Mouse (Mus musculus): Measurements from ENCODE around the gene Xrcc4. TPM values are rescaled to one million over a fixed set of nuclear protein-coding genes. Genes with fewer than 3 reads are reported as not detected.
"Not testable (repeated sequence)": the region's sequence is repeated elsewhere in the genome, so short reads cannot be mapped to it uniquely, and the experiment has no call there.

Gene Xrcc4
- total RNA-seq (2012; rRNA removed): 8.2 and 11.5 TPM in 2 replicates

GRCm38 (mm10) chr13:90088962-90089824 is at the start of gene Xrcc4, which contains the start of gene Tmem167:
Gene Xrcc4 (minus strand): TSS chr13:90089608.
Gene Tmem167 (plus strand): TSS chr13:90089123.
- no peaks in the 10 kb centered on the region for H3K36me3 ChIP-seq (ENCODE audit: control insufficient read depth, insufficient read depth, low read length, poor library complexity, severe bottlenecking)
- H3K4me3 ChIP-seq (ENCODE audit: insufficient read depth in 1 of 2, low read depth in 1 of 2, low read length in 2 of 2, poor library complexity in 1 of 2, severe bottlenecking in 1 of 2): peak within 1 kb of the TSS; percentile 84 to 98
- TF ChIP-seq ZC3H11A (IDR thresholded peaks at IDR 0.05; ENCODE audit: borderline replicate concordance, low read depth, low read length): no peak
- no peak for TF ChIP-seq ZNF384 (IDR thresholded peaks at IDR 0.05; ENCODE audit: low read depth, low read length)
- 0 out of 2 replicates have a peak, but pooled peaks have one; percentile 62 for TF ChIP-seq HCFC1 (IDR thresholded peaks at IDR 0.05; ENCODE audit: borderline replicate concordance, insufficient read depth, low read length)
- TF ChIP-seq CHD2 (IDR thresholded peaks at IDR 0.05; ENCODE audit: low read depth, low read length): 0 out of 2 replicates have a peak, but pooled peaks have one; percentile 46
- TF ChIP-seq MAFK (IDR thresholded peaks at IDR 0.05; ENCODE audit: insufficient read depth, low read depth, low read length): no peak
- in situ Hi-C loops (cut with MboI; ENCODE audit: low sequenced_read_pairs in 2 of 2, unreplicated experiment in 2 of 2): no loop called here
- no peaks in the 10 kb centered on the region for H3K9me3 ChIP-seq (ENCODE audit: control insufficient read depth, insufficient read depth, low read depth, low read length)
- peaks cover 0 to 4% of the 10 kb centered on the region in 2 experiments; a peak in 1 of 4 replicates for H3K4me1 ChIP-seq (ENCODE audit: control insufficient read depth in 2 of 2, insufficient read depth in 2 of 2, low read length in 2 of 2, poor library complexity in 1 of 2)
- peak within 1 kb of the TSS; percentile 83 for H3K27ac ChIP-seq (ENCODE audit: insufficient read depth, low read depth, low read length, poor library complexity, severe bottlenecking)
- peak within 1 kb of the TSS; percentile 98 for H3K9ac ChIP-seq (ENCODE audit: insufficient read depth, low read depth, low read length, poor library complexity, severe bottlenecking)
- DNase-seq (ENCODE audit: low read depth, low spot score): peak; percentile 92

- no peaks in the 10 kb centered on the region for H3K36me3 ChIP-seq (ENCODE audit: control insufficient read depth, insufficient read depth, low read length, poor library complexity, severe bottlenecking)
- TF ChIP-seq MAFK (IDR thresholded peaks at IDR 0.05; ENCODE audit: insufficient read depth, low read depth, low read length) (no peak), CHD2 (IDR thresholded peaks at IDR 0.05; ENCODE audit: low read depth, low read length) (no peak), ZNF384 (IDR thresholded peaks at IDR 0.05; ENCODE audit: low read depth, low read length) (no peak), HCFC1 (IDR thresholded peaks at IDR 0.05; ENCODE audit: borderline replicate concordance, insufficient read depth, low read length) (no peak), ZC3H11A (IDR thresholded peaks at IDR 0.05; ENCODE audit: borderline replicate concordance, low read depth, low read length) (no peak)
- no peaks in the 10 kb centered on the region for H3K9me3 ChIP-seq (ENCODE audit: control insufficient read depth, insufficient read depth, low read depth, low read length)
- H3K4me1 ChIP-seq (ENCODE audit: control insufficient read depth in 2 of 2, insufficient read depth in 2 of 2, low read length in 2 of 2, poor library complexity in 1 of 2): no peaks in the 10 kb centered on the region
- no peak for DNase-seq (ENCODE audit: low read depth, low spot score)
- no peak overlapping the region for H3K9ac ChIP-seq (ENCODE audit: insufficient read depth, low read depth, low read length, poor library complexity, severe bottlenecking)
- in situ Hi-C loops (cut with MboI; ENCODE audit: low sequenced_read_pairs in 2 of 2, unreplicated experiment in 2 of 2): no loop called here
- no peak overlapping the region for H3K4me3 ChIP-seq (ENCODE audit: insufficient read depth in 1 of 2, low read depth in 1 of 2, low read length in 2 of 2, poor library complexity in 1 of 2, severe bottlenecking in 1 of 2)
- no peak overlapping the region for H3K27ac ChIP-seq (ENCODE audit: insufficient read depth, low read depth, low read length, poor library complexity, severe bottlenecking)
Observed at GRCm38 (mm10) chr13:90136156-90136910, 46.9 kb upstream of the Xrcc4 start.

- in situ Hi-C loops (cut with MboI; ENCODE audit: low sequenced_read_pairs in 2 of 2, unreplicated experiment in 2 of 2): no loop called here
- no peaks in the 10 kb centered on the region for H3K9me3 ChIP-seq (ENCODE audit: control insufficient read depth, insufficient read depth, low read depth, low read length)
- H3K27ac ChIP-seq (ENCODE audit: insufficient read depth, low read depth, low read length, poor library complexity, severe bottlenecking): no peak overlapping the region
- no peaks in the 10 kb centered on the region; a peak in 1 of 4 replicates for H3K4me1 ChIP-seq (ENCODE audit: control insufficient read depth in 2 of 2, insufficient read depth in 2 of 2, low read length in 2 of 2, poor library complexity in 1 of 2)
- TF ChIP-seq ZC3H11A (IDR thresholded peaks at IDR 0.05; ENCODE audit: borderline replicate concordance, low read depth, low read length): no peak
- H3K9ac ChIP-seq (ENCODE audit: insufficient read depth, low read depth, low read length, poor library complexity, severe bottlenecking): no peak overlapping the region
- no peak overlapping the region for H3K4me3 ChIP-seq (ENCODE audit: insufficient read depth in 1 of 2, low read depth in 1 of 2, low read length in 2 of 2, poor library complexity in 1 of 2, severe bottlenecking in 1 of 2)
- no peak for DNase-seq (ENCODE audit: low read depth, low spot score)
- H3K36me3 ChIP-seq (ENCODE audit: control insufficient read depth, insufficient read depth, low read length, poor library complexity, severe bottlenecking): no peaks in the 10 kb centered on the region
Observed at GRCm38 (mm10) chr13:90111681-90112080, 22.3 kb upstream of the Xrcc4 start.

- H3K36me3 ChIP-seq (ENCODE audit: control insufficient read depth, insufficient read depth, low read length, poor library complexity, severe bottlenecking); DNase-seq (ENCODE audit: low read depth, low spot score); H3K4me1 ChIP-seq (ENCODE audit: control insufficient read depth in 2 of 2, insufficient read depth in 2 of 2, low read length in 2 of 2, poor library complexity in 1 of 2); H3K4me3 ChIP-seq (ENCODE audit: insufficient read depth in 1 of 2, low read depth in 1 of 2, low read length in 2 of 2, poor library complexity in 1 of 2, severe bottlenecking in 1 of 2); H3K9ac ChIP-seq (ENCODE audit: insufficient read depth, low read depth, low read length, poor library complexity, severe bottlenecking); H3K9me3 ChIP-seq (ENCODE audit: control insufficient read depth, insufficient read depth, low read depth, low read length); in situ Hi-C loops (cut with MboI; ENCODE audit: low sequenced_read_pairs in 2 of 2, unreplicated experiment in 2 of 2); H3K27ac ChIP-seq (ENCODE audit: insufficient read depth, low read depth, low read length, poor library complexity, severe bottlenecking): not testable (repeated sequence)
Observed at GRCm38 (mm10) chr13:90108746-90109145, 19.3 kb upstream of the Xrcc4 start.

All from ES-E14 (cell line).